Mouse (Mus musculus) thymus, adult 2 months (tissue): ENCODE measurements around the gene Chsy1. TPM values are rescaled to one million over a fixed set of nuclear protein-coding genes. Genes with fewer than 3 reads are reported as not detected.
A peak's percentile ranks its signal among the peaks of the same experiment; 100 is the strongest.

ENCODE experiments used
- DNase-seq: peaks from one replicate; pipeline ENCODE4 v3.0.0; 2021
- H3K27ac ChIP-seq: fragments of 200-500 bp; 2 replicates; pipeline ENCODE4 v1.5.1; 2012; ENCODE audit warnings: low read length, control low read depth; ENCODE audit not compliant: control insufficient read depth, insufficient read depth
- H3K27me3 ChIP-seq: fragments of 200-500 bp; 2 replicates; pipeline ENCODE4 v1.6.1; 2012; ENCODE audit warnings: mild to moderate bottlenecking, low read length, moderate library complexity, mixed read lengths; ENCODE audit not compliant: control insufficient read depth, insufficient read depth
- H3K36me3 ChIP-seq: fragments of 200-500 bp; 2 replicates; pipeline ENCODE4 v1.6.1; 2012; ENCODE audit warnings: mild to moderate bottlenecking, low read length, moderate library complexity; ENCODE audit not compliant: control insufficient read depth, insufficient read depth
- H3K4me1 ChIP-seq: fragments of 200-500 bp; replicated peaks from 2 replicates; pipeline ENCODE4 v1.6.1; 2012; ENCODE audit warnings: low read length; ENCODE audit not compliant: control insufficient read depth, insufficient read depth
- H3K4me3 ChIP-seq: fragments of 200-500 bp; 2 replicates; pipeline ENCODE4 v1.5.1; 2012; ENCODE audit warnings: mild to moderate bottlenecking, low read length, control low read depth, moderate library complexity; ENCODE audit not compliant: control insufficient read depth, insufficient read depth
- CTCF ChIP-seq: fragments of 200-500 bp; IDR thresholded peaks from 2 replicates; pipeline ENCODE4 v1.5.1; 2012; ENCODE audit warnings: mild to moderate bottlenecking, control low read depth, low read length, moderate library complexity, borderline replicate concordance; ENCODE audit not compliant: control insufficient read depth, poor library complexity, insufficient read depth; ENCODE audit errors: extremely low read depth
- POLR2A ChIP-seq: fragments of 200-500 bp; IDR thresholded peaks from 2 replicates; pipeline ENCODE4 v1.6.1; 2012; ENCODE audit warnings: mild to moderate bottlenecking, low read length, control low read depth, moderate library complexity; ENCODE audit not compliant: control insufficient read depth, poor library complexity, insufficient read depth; ENCODE audit errors: extremely low read depth
- whole genome bisulfite sequencing: fragments of 180-500 bp; shearing (Covaris S2); methylation state at CpG from one replicate; pipeline ENCODE4 v1.1.7; 2018; 5-methylcytosine and 5-hydroxymethylcytosine counted together
- polyA plus RNA-seq: library from polyadenylated mRNA; depleted of rRNA; stranded (reverse); fragments of >200 nt; gene quantifications from 2 replicates; pipeline ENCODE4 v1.2.3, GENCODE M21; 2012

Chsy1 gene
- polyA plus RNA-seq, 1 experiment: 6.6 TPM

DNA sequence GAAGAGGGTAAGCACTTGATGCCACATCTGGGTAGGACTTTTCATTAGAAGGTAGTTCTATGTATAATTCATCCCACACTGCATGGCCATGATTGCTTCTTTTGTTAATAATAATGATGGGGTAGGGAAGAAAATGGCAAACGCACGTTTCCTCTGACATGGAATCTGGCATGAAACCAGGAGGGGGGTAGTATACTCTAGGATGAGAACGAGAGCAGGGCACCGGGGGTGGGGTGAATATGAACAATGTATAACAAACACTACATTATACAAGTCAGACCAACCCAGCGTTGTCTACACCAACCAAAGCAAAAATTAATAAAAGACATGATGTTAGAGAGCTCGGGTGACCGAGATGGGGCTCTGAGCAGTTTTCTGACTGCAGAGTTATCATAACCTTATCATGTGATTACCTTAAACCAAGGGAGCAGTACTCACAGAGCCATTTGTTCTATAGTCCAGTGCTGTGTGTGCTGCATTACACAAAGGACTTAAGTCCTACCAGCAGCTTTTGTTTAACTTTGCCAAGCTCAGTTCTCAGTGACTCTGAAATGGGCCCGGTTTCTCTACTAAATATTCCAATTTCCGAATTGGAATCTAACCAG is 55.2 kb downstream of the Chsy1 start:
- 93% methylated on average over 9 of the region's 9 CpGs for WGBS
- no peak for TF ChIP-seq POLR2A
- TF ChIP-seq CTCF: no peak
- Histone ChIP-seq H3K36me3 (no peaks in the 10 kb centered on the region), H3K4me3 (no peak overlapping the region), H3K27ac (no peak overlapping the region), H3K27me3 (no peaks in the 10 kb centered on the region), H3K4me1 (0 out of 2 replicates have a peak, but pooled peaks cover 4% of the 10 kb centered on the region)
- DNase-seq: no peak

- WGBS: 95% methylated on average over 5 of the region's 5 CpGs
- Histone ChIP-seq H3K4me3 (no peak overlapping the region), H3K4me1 (no peaks in the 10 kb centered on the region), H3K27ac (no peak overlapping the region), H3K36me3 (no peaks in the 10 kb centered on the region), H3K27me3 (no peaks in the 10 kb centered on the region)
- no peak for DNase-seq
- TF ChIP-seq CTCF (no peak), POLR2A (no peak)
Observed at GRCm38 (mm10) chr7:66165036-66165798, 55.9 kb downstream of the Chsy1 start.

DNA sequence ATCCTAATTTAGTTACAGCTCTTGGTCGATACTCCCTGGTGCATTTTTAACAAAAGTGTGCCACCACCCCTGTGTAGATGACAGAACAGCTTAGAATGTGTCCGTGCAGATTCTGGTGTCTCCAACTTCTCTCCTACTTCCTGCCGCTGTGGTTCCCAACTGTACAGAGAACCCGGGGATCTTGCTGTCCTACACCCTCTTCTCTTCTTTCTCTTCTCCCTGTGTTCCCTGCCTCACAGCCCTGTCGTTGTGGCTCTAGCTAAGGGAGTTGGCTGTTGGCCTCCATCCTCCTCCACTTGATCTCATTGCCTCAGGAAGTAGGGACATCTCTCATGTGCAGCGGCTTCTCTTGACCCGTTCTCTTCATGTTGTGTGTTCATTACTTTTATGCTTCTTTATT is 59.6 kb downstream of the Chsy1 start:
- TF ChIP-seq POLR2A (no peak), CTCF (no peak)
- Histone ChIP-seq H3K27ac (no peak overlapping the region), H3K36me3 (peaks cover 15% of the 10 kb centered on the region), H3K4me3 (no peak overlapping the region), H3K4me1 (no peaks in the 10 kb centered on the region), H3K27me3 (no peaks in the 10 kb centered on the region)
- WGBS: 90% methylated on average over 7 of the region's 7 CpGs
- DNase-seq: no peak

- no peaks in the 10 kb centered on the region for H3K27me3 ChIP-seq
- H3K27ac ChIP-seq: no peak overlapping the region
- no peaks in the 10 kb centered on the region for H3K4me1 ChIP-seq
- no peak overlapping the region for H3K4me3 ChIP-seq
- no peak for DNase-seq
- peaks cover 15% of the 10 kb centered on the region for H3K36me3 ChIP-seq
- TF ChIP-seq POLR2A: no peak
- TF ChIP-seq CTCF: no peak
- WGBS: 90% methylated on average over 6 of the region's 6 CpGs
Observed at GRCm38 (mm10) chr7:66169476-66169875, 60.2 kb downstream of the Chsy1 start.

DNA sequence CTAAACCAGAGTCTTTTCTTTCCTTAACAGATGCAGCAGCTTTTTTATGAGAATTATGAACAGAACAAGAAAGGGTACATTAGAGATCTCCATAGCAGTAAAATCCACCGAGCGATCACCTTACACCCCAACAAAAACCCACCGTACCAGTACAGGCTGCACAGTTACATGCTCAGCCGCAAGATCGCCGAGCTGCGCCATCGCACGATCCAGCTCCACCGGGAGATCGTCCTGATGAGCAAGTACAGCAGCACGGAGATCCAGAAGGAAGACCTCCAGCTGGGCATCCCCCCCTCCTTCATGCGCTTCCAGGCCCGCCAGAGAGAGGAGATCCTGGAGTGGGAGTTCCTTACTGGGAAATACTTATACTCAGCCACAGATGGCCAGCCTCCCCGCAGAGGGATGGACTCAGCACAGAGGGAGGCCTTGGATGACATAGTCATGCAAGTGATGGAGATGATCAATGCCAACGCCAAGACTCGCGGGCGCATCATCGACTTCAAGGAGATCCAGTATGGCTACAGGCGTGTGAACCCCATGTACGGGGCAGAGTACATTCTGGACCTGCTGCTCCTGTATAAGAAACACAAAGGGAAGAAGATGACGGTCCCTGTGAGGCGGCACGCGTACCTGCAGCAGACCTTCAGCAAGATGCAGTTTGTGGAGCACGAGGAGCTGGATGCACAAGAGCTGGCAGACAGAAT is 61.6 kb downstream of the Chsy1 start:
- peaks cover 15% of the 10 kb centered on the region for H3K36me3 ChIP-seq
- no peak for TF ChIP-seq POLR2A
- TF ChIP-seq CTCF: no peak
- H3K27me3 ChIP-seq: no peaks in the 10 kb centered on the region
- peaks cover 6% of the 10 kb centered on the region for H3K4me1 ChIP-seq
- no peak for DNase-seq
- no peak overlapping the region for H3K27ac ChIP-seq
- H3K4me3 ChIP-seq: no peak overlapping the region
- WGBS: 98% methylated on average over 27 of the region's 27 CpGs

GRCm38 (mm10) chr7:66175738-66176137 is 66.4 kb downstream of the Chsy1 start:
- Histone ChIP-seq H3K36me3 (peaks cover 15% of the 10 kb centered on the region), H3K4me3 (no peak overlapping the region), H3K4me1 (peaks cover 30% of the 10 kb centered on the region), H3K27me3 (no peaks in the 10 kb centered on the region), H3K27ac (peak overlapping the region; percentile 26)
- no peak for DNase-seq
- no peak for TF ChIP-seq CTCF
- TF ChIP-seq POLR2A: peak; percentile 18; the same call in 1 of the 2 replicates
- 20% methylated on average over 6 of the region's 6 CpGs for WGBS
